8 mouse cellular contexts compared by ENCODE assay signal in the genomic region with DNA sequence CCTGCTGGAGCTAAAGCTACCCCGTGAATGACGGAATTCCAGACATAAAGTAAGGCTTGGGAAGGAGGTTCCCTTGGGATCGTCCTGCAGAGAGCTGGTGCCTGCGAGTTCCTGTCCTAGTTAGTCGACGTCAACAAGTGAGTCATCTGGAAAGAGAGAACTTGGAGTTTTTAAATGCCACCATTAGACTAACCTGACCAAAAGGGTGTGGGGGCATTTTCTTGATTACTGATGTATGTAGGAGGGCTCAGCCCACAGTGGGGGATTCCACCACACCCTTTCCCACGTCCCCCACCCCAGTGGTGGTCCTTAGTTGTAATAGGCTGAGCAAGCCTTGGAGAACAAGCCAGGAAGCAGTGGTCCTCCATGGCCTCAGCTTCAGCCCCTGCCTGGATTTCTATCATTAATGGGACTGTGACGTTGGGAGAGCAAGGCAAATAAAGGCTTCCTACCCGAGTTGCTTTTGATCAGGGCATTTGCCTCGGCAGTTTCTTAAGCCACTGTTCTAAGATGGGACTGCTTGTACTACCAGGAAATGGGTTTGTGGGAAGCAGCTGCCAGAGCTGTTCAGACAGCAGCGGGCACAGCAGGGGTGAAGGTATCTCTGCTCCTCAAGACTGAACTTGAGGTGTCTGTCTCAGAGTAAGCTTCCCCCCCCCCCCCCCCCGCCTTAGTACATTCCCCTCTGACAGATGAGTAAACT. TPM values are rescaled to one million over a fixed set of nuclear protein-coding genes. Genes with fewer than 3 reads are reported as not detected.
DNase-seq lines count a peak whose midpoint lies in the region; ATAC-seq lines count a peak whose summit lies in the region.

No protein-coding gene starts in this region.

- H3K9me3 ChIP-seq in forebrain, embryonic 12.5 days, result no peaks in the 10 kb centered on the region
- no peaks in the 10 kb centered on the region for H3K9me3 ChIP-seq in intestine, embryonic 14.5 days (ENCODE audit: control insufficient read depth, low read length)
- H3K9me3 ChIP-seq in lung, embryonic 16.5 days (ENCODE audit: control insufficient read depth, low read length), result no peaks in the 10 kb centered on the region

- H3K4me1 ChIP-seq in forebrain, embryonic 12.5 days, result peaks cover 11% of the 10 kb centered on the region
- H3K4me1 ChIP-seq in intestine, embryonic 14.5 days (replicated peaks; ENCODE audit: control insufficient read depth, insufficient read depth, low read length), result peaks cover 6% of the 10 kb centered on the region
- H3K4me1 ChIP-seq in lung, embryonic 16.5 days (replicated peaks; ENCODE audit: control insufficient read depth, insufficient read depth, low read length), result peaks cover 9% of the 10 kb centered on the region; the same call in 1 of the 2 replicates

- 21% methylated on average over 12 of the region's 12 CpGs for WGBS in forebrain, embryonic 12.5 days
- 13% methylated on average over 11 of the region's 12 CpGs for WGBS in intestine, embryonic 14.5 days
- WGBS in lung, embryonic 16.5 days, result 10% methylated on average over 11 of the region's 12 CpGs

- H3K27me3 ChIP-seq in forebrain, embryonic 12.5 days, result peaks cover 8% of the 10 kb centered on the region; the same call in 1 of the 2 replicates
- H3K27me3 ChIP-seq in intestine, embryonic 14.5 days (replicated peaks; ENCODE audit: control insufficient read depth, insufficient read depth, low read length), result no peaks in the 10 kb centered on the region
- no peaks in the 10 kb centered on the region for H3K27me3 ChIP-seq in lung, embryonic 16.5 days (ENCODE audit: control insufficient read depth, insufficient read depth, low read depth, low read length)

- peak; percentile 42; the same call in 1 of the 2 replicates for ATAC-seq in forebrain, embryonic 12.5 days (ENCODE audit: low FRiP score)
- ATAC-seq in intestine, embryonic 14.5 days (replicated peaks; ENCODE audit: low FRiP score, low TSS enrichment, low read depth), result peak; percentile 59; the same call in 1 of the 2 replicates
- ATAC-seq in lung, embryonic 16.5 days (ENCODE audit: low read depth), result peak; percentile 31

- H3K27ac ChIP-seq in forebrain, embryonic 12.5 days, result no peak overlapping the region
- no peak overlapping the region for H3K27ac ChIP-seq in intestine, embryonic 14.5 days (ENCODE audit: low read depth)
- no peak overlapping the region for H3K27ac ChIP-seq in lung, embryonic 16.5 days (ENCODE audit: low read length)

- DNase-seq in adrenal gland, adult 18-20 months (ENCODE audit: low spot score in 2 of 2), result peak; percentile 22 to 23
- no peak for DNase-seq in adrenal gland, postnatal 4 days (ENCODE audit: low spot score in 2 of 2)
- DNase-seq in T-cell, adult 2 months (ENCODE audit: low spot score), result peak; percentile 26
- DNase-seq in intestine, embryonic 14.5 days (ENCODE audit: low spot score), result peak; percentile 65
- peak; percentile 54 to 63 for DNase-seq in spleen, postnatal 10 days (ENCODE audit: low spot score in 2 of 2)
- no peak for DNase-seq in left cerebral cortex, postnatal 10 days (ENCODE audit: extremely low spot score in 1 of 2, low spot score in 2 of 2)

- peak overlapping the region; percentile 57 for H3K4me3 ChIP-seq in forebrain, embryonic 12.5 days (replicated peaks)
- peak overlapping the region; percentile 64 for H3K4me3 ChIP-seq in intestine, embryonic 14.5 days (ENCODE audit: low read depth, low read length)
- peak overlapping the region; percentile 55 for H3K4me3 ChIP-seq in lung, embryonic 16.5 days (ENCODE audit: low read length)

- no peak overlapping the region for H3K9ac ChIP-seq in forebrain, embryonic 12.5 days
- H3K9ac ChIP-seq in intestine, embryonic 14.5 days (ENCODE audit: low read length), result peak overlapping the region; percentile 61
- H3K9ac ChIP-seq in lung, embryonic 16.5 days (ENCODE audit: low read length), result peak overlapping the region; percentile 69

- H3K4me2 ChIP-seq in forebrain, embryonic 12.5 days, result peak overlapping the region; percentile 76
- H3K4me2 ChIP-seq in intestine, embryonic 14.5 days (ENCODE audit: low read length), result peak overlapping the region; percentile 83
- H3K4me2 ChIP-seq in lung, embryonic 16.5 days (ENCODE audit: low read depth, low read length), result peak overlapping the region; percentile 78

- intact Hi-C loops in left cerebral cortex, postnatal 10 days (cut with DNase I), result no loop called here

- H3K36me3 ChIP-seq in forebrain, embryonic 12.5 days (replicated peaks), result no peaks in the 10 kb centered on the region
- H3K36me3 ChIP-seq in intestine, embryonic 14.5 days (ENCODE audit: control insufficient read depth, insufficient read depth, low read length), result no peaks in the 10 kb centered on the region
- no peaks in the 10 kb centered on the region for H3K36me3 ChIP-seq in lung, embryonic 16.5 days (ENCODE audit: control insufficient read depth, insufficient read depth, low read length)

RNA-seq across cellular contexts. Expression of a gene that starts 10.2 kb away (rescaled TPM):
- 10 to 100 TPM in 1 of 2 experiments, 1 to 10 TPM in 1; 9.8 to 13.6 TPM for total RNA-seq in adrenal gland, adult 18-20 months (2021)
- total RNA-seq in adrenal gland, postnatal 4 days (2021), result 10 to 100 TPM; 14.5 to 16.4 TPM
- 2.4 and 3.0 TPM in 2 replicates for polyA plus RNA-seq in forebrain, embryonic 12.5 days (2016; fragmentation: Nextera tagmentation; extraction: Ambion mirVana)
- 10.5 and 12.8 TPM in 2 replicates for polyA plus RNA-seq in intestine, embryonic 14.5 days (2014; fragmentation: Nextera tagmentation; extraction: Ambion mirVana)
- polyA plus RNA-seq in lung, embryonic 16.5 days (2015; fragmentation: Nextera tagmentation; extraction: Ambion mirVana), result 7.0 and 7.6 TPM in 2 replicates
- 1 to 10 TPM in 1 of 2 experiments, under 1 TPM in 1; 0.65 to 1.4 TPM for total RNA-seq in left cerebral cortex, postnatal 10 days (2021)

Comparison
In these comparisons a context has a peak if more than half of its experiments do, and no peak if none do; other contexts are left out.
1. DNase-seq: peak in adrenal gland, adult 18-20 months (2 of 2), T-cell, adult 2 months (single experiment), intestine, embryonic 14.5 days (single experiment) and spleen, postnatal 10 days (2 of 2); none in adrenal gland, postnatal 4 days (0 of 2) and left cerebral cortex, postnatal 10 days (0 of 2).
2. RNA of a gene that starts 10.2 kb away (total RNA-seq): 14.5 to 16.4 TPM in adrenal gland, postnatal 4 days and 9.8 to 13.6 TPM in adrenal gland, adult 18-20 months; 0.65 to 1.4 TPM in left cerebral cortex, postnatal 10 days; every median in the first group is over 4 times any median in the second.
3. Peak in every context shown above with its lines, with median percentiles within 50 percentile points of each other: ATAC-seq, H3K4me2 ChIP-seq and H3K4me3 ChIP-seq.